Mouse (Mus musculus): Measurements from ENCODE around the gene Epo. TPM values are rescaled to one million over a fixed set of nuclear protein-coding genes. Genes with fewer than 3 reads are reported as not detected.

The Epo gene
- polyA plus RNA-seq, 1 experiment: not detected

GRCm38 (mm10) chr5:137553898-137554297 lies 20.9 kb upstream of the Epo start:
- Histone ChIP-seq H3K36me3 (ENCODE audit: control insufficient read depth, insufficient read depth, low read length) (no peaks in the 10 kb centered on the region), H3K4me3 (ENCODE audit: low read depth, low read length) (no peak overlapping the region; the same call in 1 of the 2 replicates), H3K27ac (ENCODE audit: insufficient read depth, low read depth, low read length) (no peak overlapping the region), H3K4me1 (ENCODE audit: control insufficient read depth, insufficient read depth, insufficient read length, low read length) (0 out of 2 replicates have a peak, but pooled peaks cover 2% of the 10 kb centered on the region), H3K27me3 (ENCODE audit: control insufficient read depth, insufficient read depth, low read length) (peaks cover 13% of the 10 kb centered on the region; the same call in 1 of the 2 replicates)
- WGBS: 44% methylated on average over 11 of the region's 11 CpGs
- TF ChIP-seq POLR2A (IDR thresholded peaks at IDR 0.05; ENCODE audit: low read depth, low read length) (no peak), CTCF (IDR thresholded peaks at IDR 0.05; ENCODE audit: extremely low read depth, insufficient read length, insufficient replicate concordance, low read depth, low read length) (no peak)

- H3K36me3 ChIP-seq (ENCODE audit: control insufficient read depth, insufficient read depth, low read length): no peaks in the 10 kb centered on the region
- 2% methylated on average over 37 of the region's 37 CpGs for WGBS
- no peak within 1 kb of the TSS for H3K27ac ChIP-seq (ENCODE audit: insufficient read depth, low read depth, low read length)
- H3K4me1 ChIP-seq (ENCODE audit: control insufficient read depth, insufficient read depth, insufficient read length, low read length): 0 out of 2 replicates have a peak, but pooled peaks cover 2% of the 10 kb centered on the region
- TF ChIP-seq CTCF (IDR thresholded peaks at IDR 0.05; ENCODE audit: extremely low read depth, insufficient read length, insufficient replicate concordance, low read depth, low read length) (no peak), POLR2A (IDR thresholded peaks at IDR 0.05; ENCODE audit: low read depth, low read length) (no peak)
- H3K27me3 ChIP-seq (ENCODE audit: control insufficient read depth, insufficient read depth, low read length): peaks cover 13% of the 10 kb centered on the region; the same call in 1 of the 2 replicates
- H3K4me3 ChIP-seq (ENCODE audit: low read depth, low read length): peak within 1 kb of the TSS; percentile 6; the same call in 1 of the 2 replicates
Measured at GRCm38 (mm10) chr5:137553411-137553837, 20.4 kb upstream of the Epo start, which contains the start of gene Actl6b. Gene Actl6b (plus strand): TSS chr5:137553517.

GRCm38 (mm10) chr5:137553000-137553399 lies 20.0 kb upstream of the Epo start:
- H3K27ac ChIP-seq (ENCODE audit: insufficient read depth, low read depth, low read length): no peak overlapping the region
- no peak for TF ChIP-seq CTCF (IDR thresholded peaks at IDR 0.05; ENCODE audit: extremely low read depth, insufficient read length, insufficient replicate concordance, low read depth, low read length)
- TF ChIP-seq POLR2A (IDR thresholded peaks at IDR 0.05; ENCODE audit: low read depth, low read length): no peak
- no peak overlapping the region for H3K4me3 ChIP-seq (ENCODE audit: low read depth, low read length)
- H3K27me3 ChIP-seq (ENCODE audit: control insufficient read depth, insufficient read depth, low read length): peaks cover 13% of the 10 kb centered on the region; the same call in 1 of the 2 replicates
- no peaks in the 10 kb centered on the region for H3K36me3 ChIP-seq (ENCODE audit: control insufficient read depth, insufficient read depth, low read length)
- WGBS: 30% methylated on average over 6 of the region's 6 CpGs
- 0 out of 2 replicates have a peak, but pooled peaks cover 2% of the 10 kb centered on the region for H3K4me1 ChIP-seq (ENCODE audit: control insufficient read depth, insufficient read depth, insufficient read length, low read length)

- 54% methylated on average over 5 of the region's 5 CpGs for WGBS
- peaks cover 13% of the 10 kb centered on the region; the same call in 1 of the 2 replicates for H3K27me3 ChIP-seq (ENCODE audit: control insufficient read depth, insufficient read depth, low read length)
- TF ChIP-seq CTCF (IDR thresholded peaks at IDR 0.05; ENCODE audit: extremely low read depth, insufficient read length, insufficient replicate concordance, low read depth, low read length): no peak
- TF ChIP-seq POLR2A (IDR thresholded peaks at IDR 0.05; ENCODE audit: low read depth, low read length): no peak
- 0 out of 2 replicates have a peak, but pooled peaks cover 2% of the 10 kb centered on the region for H3K4me1 ChIP-seq (ENCODE audit: control insufficient read depth, insufficient read depth, insufficient read length, low read length)
- H3K27ac ChIP-seq (ENCODE audit: insufficient read depth, low read depth, low read length): no peak overlapping the region
- H3K4me3 ChIP-seq (ENCODE audit: low read depth, low read length): no peak overlapping the region
- H3K36me3 ChIP-seq (ENCODE audit: control insufficient read depth, insufficient read depth, low read length): no peaks in the 10 kb centered on the region
Measured at GRCm38 (mm10) chr5:137551119-137551518, 18.1 kb upstream of the Epo start.

GRCm38 (mm10) chr5:137549840-137550239 lies 16.8 kb upstream of the Epo start:
- Histone ChIP-seq H3K4me1 (ENCODE audit: control insufficient read depth, insufficient read depth, insufficient read length, low read length) (0 out of 2 replicates have a peak, but pooled peaks cover 2% of the 10 kb centered on the region), H3K27ac (ENCODE audit: insufficient read depth, low read depth, low read length) (no peak overlapping the region), H3K36me3 (ENCODE audit: control insufficient read depth, insufficient read depth, low read length) (no peaks in the 10 kb centered on the region), H3K27me3 (ENCODE audit: control insufficient read depth, insufficient read depth, low read length) (peaks cover 13% of the 10 kb centered on the region; the same call in 1 of the 2 replicates), H3K4me3 (ENCODE audit: low read depth, low read length) (no peak overlapping the region)
- no peak for TF ChIP-seq CTCF (IDR thresholded peaks at IDR 0.05; ENCODE audit: extremely low read depth, insufficient read length, insufficient replicate concordance, low read depth, low read length)
- 83% methylated on average over 2 of the region's 2 CpGs for WGBS

GRCm38 (mm10) chr5:137545596-137545995 lies 12.6 kb upstream of the Epo start:
- TF ChIP-seq POLR2A (IDR thresholded peaks at IDR 0.05; ENCODE audit: low read depth, low read length): no peak
- 69% methylated on average over 4 of the region's 4 CpGs for WGBS
- Histone ChIP-seq H3K27me3 (ENCODE audit: control insufficient read depth, insufficient read depth, low read length) (0 out of 2 replicates have a peak, but pooled peaks cover 6% of the 10 kb centered on the region), H3K36me3 (ENCODE audit: control insufficient read depth, insufficient read depth, low read length) (no peaks in the 10 kb centered on the region), H3K4me3 (ENCODE audit: low read depth, low read length) (no peak overlapping the region), H3K27ac (ENCODE audit: insufficient read depth, low read depth, low read length) (no peak overlapping the region), H3K4me1 (ENCODE audit: control insufficient read depth, insufficient read depth, insufficient read length, low read length) (no peaks in the 10 kb centered on the region)

- no peaks in the 10 kb centered on the region for H3K4me1 ChIP-seq (ENCODE audit: control insufficient read depth, insufficient read depth, insufficient read length, low read length)
- WGBS: 70% methylated on average over 6 of the region's 6 CpGs
- no peak for TF ChIP-seq CTCF (IDR thresholded peaks at IDR 0.05; ENCODE audit: extremely low read depth, insufficient read length, insufficient replicate concordance, low read depth, low read length)
- TF ChIP-seq POLR2A (IDR thresholded peaks at IDR 0.05; ENCODE audit: low read depth, low read length): no peak
- no peak overlapping the region for H3K4me3 ChIP-seq (ENCODE audit: low read depth, low read length)
- no peaks in the 10 kb centered on the region for H3K36me3 ChIP-seq (ENCODE audit: control insufficient read depth, insufficient read depth, low read length)
- H3K27ac ChIP-seq (ENCODE audit: insufficient read depth, low read depth, low read length): no peak overlapping the region
- 0 out of 2 replicates have a peak, but pooled peaks cover 6% of the 10 kb centered on the region for H3K27me3 ChIP-seq (ENCODE audit: control insufficient read depth, insufficient read depth, low read length)
Measured at GRCm38 (mm10) chr5:137544926-137545325, 11.9 kb upstream of the Epo start.

All from small intestine, adult 2 months (tissue).